Mouse (Mus musculus): ENCODE measurements around the gene Vmn2r89.
"Not testable (repeated sequence)": the region's sequence is repeated elsewhere in the genome, so short reads cannot be mapped to it uniquely, and the experiment has no call there.

Gene Vmn2r89

DNA sequence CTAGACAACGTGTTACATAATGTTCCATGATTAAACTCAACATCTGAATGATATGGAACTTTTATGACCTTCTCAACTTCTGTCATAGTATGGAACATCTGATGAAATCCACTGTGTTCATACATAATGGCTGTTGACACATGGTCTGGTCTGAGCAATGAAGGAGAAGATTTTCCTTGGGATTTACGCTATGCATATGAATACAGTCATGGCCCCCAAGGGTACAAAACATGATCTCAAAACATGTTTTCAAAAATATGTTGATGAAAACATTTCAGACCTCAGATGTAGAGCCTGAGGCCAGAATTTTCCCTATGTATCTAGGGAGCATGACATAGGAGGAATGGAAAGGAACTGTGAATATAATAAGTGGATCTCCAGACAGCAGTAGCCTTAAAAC lies at the start of gene Vmn2r89:
TSS of gene Vmn2r89 (plus strand) at position 301 of the 400 bp plus-strand sequence.
- not testable (repeated sequence) for DNase-seq (ENCODE audit: low spot score in 2 of 2)

DNA sequence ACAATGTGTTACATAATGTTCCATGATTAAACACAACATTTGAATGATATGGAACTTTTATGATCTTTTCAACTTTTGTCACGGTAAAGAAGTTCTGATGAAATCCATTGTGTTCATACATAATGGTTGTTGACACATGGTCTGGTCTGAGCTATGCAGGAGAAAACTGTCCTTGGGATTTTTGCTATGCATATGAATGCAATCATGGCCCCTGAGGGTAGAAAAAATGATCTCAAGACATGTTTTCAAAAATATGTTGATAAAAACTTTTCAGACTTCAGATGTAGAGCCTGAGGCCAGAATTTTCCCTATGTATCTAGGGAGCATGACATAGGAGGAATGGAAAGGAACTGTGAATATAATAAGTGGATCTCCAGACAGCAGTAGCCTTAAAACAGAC lies 41.1 kb upstream of the Vmn2r89 start, which contains the start of gene Vmn2r88:
TSS of gene Vmn2r88 (plus strand) at position 301 of the 400 bp plus-strand sequence.
- DNase-seq (ENCODE audit: low spot score in 2 of 2), result no peak

- no peak for DNase-seq (ENCODE audit: low spot score in 2 of 2)
Observed at GRCm38 (mm10) chr14:51423885-51424284, 27.8 kb upstream of the Vmn2r89 start.

DNA sequence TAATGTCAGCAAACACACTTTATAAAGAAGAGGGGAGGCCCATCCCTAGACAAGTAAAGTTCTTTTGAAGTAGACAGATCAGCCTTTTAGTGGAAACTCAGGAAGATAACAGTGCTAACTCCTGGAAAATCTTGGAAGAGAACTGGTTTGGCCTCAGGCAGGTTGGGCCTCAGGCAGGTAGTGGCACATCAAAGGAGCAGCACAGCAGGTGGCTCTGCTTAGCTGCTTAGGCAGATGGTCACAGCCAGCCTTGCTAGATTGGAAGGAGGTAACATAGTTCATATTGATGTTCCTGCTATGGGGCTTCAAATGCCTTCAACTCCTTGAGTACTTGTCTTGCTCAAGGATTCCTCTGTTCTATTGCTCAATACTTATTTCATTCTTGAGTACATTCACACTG lies 21.5 kb upstream of the Vmn2r89 start:
- DNase-seq (ENCODE audit: low spot score in 2 of 2), result not testable (repeated sequence)

- no peak for DNase-seq (ENCODE audit: low spot score in 2 of 2)
Observed at GRCm38 (mm10) chr14:51434546-51434945, 17.1 kb upstream of the Vmn2r89 start.

- no peak for DNase-seq (ENCODE audit: low spot score in 2 of 2)
Observed at GRCm38 (mm10) chr14:51435020-51435419, 16.6 kb upstream of the Vmn2r89 start.

DNA sequence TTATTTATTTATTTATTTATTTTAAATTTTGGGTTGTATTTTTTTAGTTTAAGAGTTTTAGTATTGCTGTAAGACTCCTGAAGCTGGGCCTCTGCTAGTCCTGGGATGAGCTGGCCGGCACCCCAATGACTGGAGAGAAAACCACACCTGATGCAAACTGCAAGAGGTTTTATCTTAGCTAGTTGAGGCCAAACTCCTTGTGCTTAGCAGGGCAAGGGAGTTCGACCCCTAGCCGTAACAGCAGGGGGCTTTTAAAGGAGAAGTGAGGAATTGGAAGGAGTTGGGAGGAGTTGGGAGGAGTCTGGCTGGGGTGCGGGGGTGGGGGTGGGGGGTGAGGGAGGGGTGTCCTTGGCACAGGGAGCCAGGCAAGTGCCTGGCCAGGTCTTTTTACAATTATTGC lies 12.7 kb upstream of the Vmn2r89 start:
- no peak for DNase-seq (ENCODE audit: low spot score in 2 of 2)

DNA sequence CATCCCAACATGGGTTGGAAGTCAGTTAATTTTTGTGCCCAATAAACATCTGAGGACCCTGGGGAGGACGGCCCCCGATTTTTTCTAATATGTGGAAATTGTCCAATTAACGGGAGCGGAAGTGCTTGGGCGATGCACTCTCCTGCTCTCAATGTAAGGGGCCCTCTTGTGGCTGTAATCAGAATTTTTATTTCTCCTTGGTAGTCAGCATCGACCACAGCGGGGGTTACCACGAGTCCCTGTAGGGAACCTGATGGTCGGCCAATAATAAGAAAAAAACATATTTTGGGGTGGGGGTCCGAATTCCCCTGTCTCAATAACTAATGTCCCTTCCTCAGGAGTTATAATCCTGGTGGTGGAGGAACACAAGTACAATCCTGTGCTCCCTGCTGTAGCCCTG lies 28.6 kb downstream of the Vmn2r89 start:
- DNase-seq (ENCODE audit: low spot score in 2 of 2), result not testable (repeated sequence)

DNA sequence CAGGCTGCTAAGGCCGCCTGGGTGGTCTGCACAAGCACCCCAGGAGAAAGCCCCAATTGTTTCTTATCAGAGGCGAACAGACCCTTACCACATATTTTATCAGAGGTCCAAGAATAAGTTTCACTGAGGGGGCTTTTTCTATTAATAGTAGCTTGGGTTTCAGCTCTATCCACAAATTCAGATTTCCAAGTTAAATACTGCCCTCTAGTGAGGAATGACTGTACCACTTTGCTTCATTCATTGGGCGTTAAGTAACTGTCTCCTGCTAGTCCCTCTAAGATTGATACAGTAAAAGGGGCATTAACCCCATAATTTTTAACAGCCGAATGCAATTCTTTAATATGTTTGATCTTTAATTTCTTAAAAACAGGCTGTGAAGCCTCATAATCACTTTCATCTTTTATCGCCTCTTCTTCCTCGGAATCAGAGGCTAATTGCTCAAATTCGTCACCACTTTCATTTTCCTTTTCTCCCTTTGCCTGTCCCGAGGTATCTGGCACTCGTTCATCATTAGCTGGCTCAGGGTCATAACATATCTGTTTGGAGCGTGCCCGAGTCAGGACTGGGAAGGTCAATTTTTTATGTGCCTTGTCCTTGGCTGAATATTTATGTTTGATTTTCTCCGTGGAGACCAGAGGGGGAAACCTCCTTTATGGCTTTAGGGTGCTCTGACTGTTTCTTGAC lies 29.8 kb downstream of the Vmn2r89 start:
- DNase-seq (ENCODE audit: low spot score in 2 of 2), result not testable (repeated sequence)

DNA sequence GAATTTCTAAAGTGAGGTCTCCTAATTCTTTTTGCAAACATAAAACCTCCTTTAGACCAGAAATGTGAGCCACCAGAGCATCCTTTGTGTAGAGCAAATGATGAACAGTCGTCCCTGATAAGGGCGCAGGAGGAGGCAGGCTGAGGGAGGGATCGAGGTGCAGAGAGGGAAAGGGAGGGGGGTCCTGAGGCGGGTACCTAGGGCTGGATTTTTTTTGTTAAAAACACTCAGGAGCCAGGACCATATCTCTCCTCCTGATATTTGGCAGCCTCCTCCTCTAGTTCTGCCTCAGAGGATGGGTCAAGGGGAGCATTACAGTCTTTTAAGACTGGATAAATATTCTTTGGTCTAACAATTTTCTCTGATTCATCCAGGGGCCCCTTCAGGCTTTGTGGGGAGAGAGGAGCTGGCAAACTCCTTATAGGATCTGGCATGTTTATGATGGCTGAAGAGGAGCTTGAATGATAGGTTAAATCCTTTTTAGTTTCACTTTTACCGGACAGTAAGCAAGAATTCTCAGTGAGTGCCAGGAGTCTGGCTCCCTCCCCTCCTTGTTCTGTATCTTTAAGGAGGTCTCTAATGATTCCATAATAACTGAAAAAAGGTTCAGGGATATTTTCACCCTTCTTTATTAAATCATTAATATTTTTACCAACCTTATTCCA lies 30.5 kb downstream of the Vmn2r89 start:
- DNase-seq (ENCODE audit: low spot score in 2 of 2), result no peak

- DNase-seq (ENCODE audit: low spot score in 2 of 2), result not testable (repeated sequence)
Observed at GRCm38 (mm10) chr14:51482971-51483381, 31.3 kb downstream of the Vmn2r89 start.

DNA sequence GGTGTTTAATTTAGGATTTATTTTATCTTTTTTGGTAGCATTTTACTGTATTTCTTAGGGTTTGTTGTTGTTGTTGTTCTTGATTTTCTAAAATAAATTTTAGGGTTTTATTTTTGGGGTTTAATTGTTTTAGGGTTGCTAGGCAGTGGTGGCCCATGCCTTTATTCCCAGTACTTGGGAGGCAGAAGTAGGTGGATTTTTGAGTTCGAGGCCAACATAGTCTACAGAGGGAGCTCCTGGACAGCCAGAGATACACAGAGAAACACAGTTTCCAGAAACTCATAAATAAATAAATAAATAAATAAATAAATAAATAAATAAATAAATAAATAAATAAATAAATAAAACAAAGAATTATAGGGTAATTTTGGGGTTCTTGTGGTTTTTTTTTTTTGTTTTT lies 32.0 kb downstream of the Vmn2r89 start:
- DNase-seq (ENCODE audit: low spot score in 2 of 2), result no peak

- DNase-seq (ENCODE audit: low spot score in 2 of 2), result no peak
Observed at GRCm38 (mm10) chr14:51486111-51486510, 34.5 kb downstream of the Vmn2r89 start.

DNA sequence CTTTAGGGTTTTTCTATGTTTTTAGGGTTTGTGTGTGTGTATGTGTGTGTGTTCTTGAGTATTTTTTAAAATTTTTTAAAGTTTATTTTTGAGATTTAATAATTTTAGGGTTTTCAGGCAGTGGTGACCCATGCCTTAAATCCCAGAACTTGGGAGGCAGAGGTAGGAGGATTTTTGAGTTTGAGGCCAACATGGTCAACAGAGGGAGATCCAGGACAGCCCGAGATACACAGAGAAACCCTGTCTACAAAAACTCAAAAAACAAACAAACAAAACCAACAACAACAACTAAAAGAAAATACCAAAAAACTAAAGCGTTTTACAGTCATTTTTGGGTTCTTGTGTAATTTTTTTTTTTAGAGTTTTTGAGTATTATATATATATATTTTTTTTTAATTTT lies 44.1 kb downstream of the Vmn2r89 start:
- no peak for DNase-seq (ENCODE audit: low spot score in 2 of 2)

GRCm38 (mm10) chr14:51496955-51497354 lies 45.3 kb downstream of the Vmn2r89 start:
- DNase-seq (ENCODE audit: low spot score in 2 of 2), result no peak

- DNase-seq (ENCODE audit: low spot score in 2 of 2), result no peak
Observed at GRCm38 (mm10) chr14:51497958-51498357, 46.3 kb downstream of the Vmn2r89 start.

GRCm38 (mm10) chr14:51499707-51500275 lies 48.1 kb downstream of the Vmn2r89 start:
- no peak for DNase-seq (ENCODE audit: low spot score in 2 of 2)

GRCm38 (mm10) chr14:51500461-51500860 lies 48.8 kb downstream of the Vmn2r89 start:
- no peak for DNase-seq (ENCODE audit: low spot score in 2 of 2)

- no peak for DNase-seq (ENCODE audit: low spot score in 2 of 2)
Observed at GRCm38 (mm10) chr14:51507416-51507815, 55.8 kb downstream of the Vmn2r89 start.
